Mouse (Mus musculus) lung, embryonic 14.5 days (tissue): ENCODE results near the gene Tubgcp3. TPM values are rescaled to one million over a fixed set of nuclear protein-coding genes. Genes with fewer than 3 reads are reported as not detected.
A peak's percentile ranks its signal among the peaks of the same experiment; 100 is the strongest.

Source experiments
- ATAC-seq: fragments of 200-750 bp; cut with Nextera tagmentation; 2 replicates; pipeline ENCODE4 v1.8.0; 2017; ENCODE audit warnings: mild to moderate bottlenecking, moderate TSS enrichment, moderate library complexity; ENCODE audit not compliant: insufficient read depth
- DNase-seq: peaks from one replicate; pipeline ENCODE4 v3.0.0-alpha.2; 2015
- H3K27ac ChIP-seq: fragments of 300-500 bp; sonication (generic); 2 replicates; pipeline ENCODE4 v1.5.1; 2014; ENCODE audit warnings: low read depth, mild to moderate bottlenecking, moderate library complexity
- H3K27me3 ChIP-seq: fragments of 300-500 bp; sonication (generic); 2 replicates; pipeline ENCODE4 v1.6.1; 2014; ENCODE audit warnings: low read length, control low read depth; ENCODE audit not compliant: insufficient read depth
- H3K36me3 ChIP-seq: fragments of 300-500 bp; sonication (generic); 2 replicates; pipeline ENCODE4 v1.6.1; 2014; ENCODE audit warnings: control low read depth; ENCODE audit not compliant: insufficient read depth
- H3K4me1 ChIP-seq: fragments of 300-500 bp; sonication (generic); 2 replicates; pipeline ENCODE4 v1.6.1; 2014; ENCODE audit warnings: antibody characterized with exemption, control low read depth; ENCODE audit not compliant: insufficient read depth
- H3K4me2 ChIP-seq: fragments of 300-500 bp; sonication (generic); 2 replicates; pipeline ENCODE4 v1.6.1; 2014; ENCODE audit warnings: mild to moderate bottlenecking
- H3K4me3 ChIP-seq: fragments of 300-500 bp; sonication (generic); 2 replicates; pipeline ENCODE4 v1.5.1; 2014; ENCODE audit warnings: low read depth, low read length
- H3K9ac ChIP-seq: fragments of 300-500 bp; sonication (generic); 2 replicates; pipeline ENCODE4 v1.6.1; 2014
- H3K9me3 ChIP-seq: fragments of 300-500 bp; sonication (generic); 2 replicates; pipeline ENCODE4 v1.6.1; 2016; ENCODE audit warnings: low read depth, low read length, control low read depth
- CTCF ChIP-seq: IDR thresholded peaks from 2 replicates; pipeline ENCODE4 v1.5.1; 2016; ENCODE audit warnings: antibody characterized with exemption, low read depth
- WGBS: fragments of 180-500 bp; shearing (Covaris S2); extraction: QIAGEN DNeasy Blood & Tissue Kit; methylation state at CpG from one replicate; pipeline ENCODE4 v1.1.7; 2014; 5-methylcytosine and 5-hydroxymethylcytosine counted together
- polyA plus RNA-seq: library from polyadenylated mRNA; unstranded; fragments of >200 nt; fragmentation: Nextera tagmentation; extraction: Ambion mirVana; gene quantifications from 2 replicates; pipeline ENCODE4 v1.2.1, GENCODE M21; 2014

Gene Tubgcp3
- polyA plus RNA-seq, result 57.2 and 59.3 TPM in 2 replicates

GRCm38 (mm10) chr8:12672056-12672881 is at the start of gene Tubgcp3:
TSS of gene Tubgcp3 (minus strand) at chr8:12672248.
- Histone ChIP-seq H3K27me3 (no peaks in the 10 kb centered on the region), H3K4me3 (peak within 1 kb of the TSS; percentile 94)

GRCm38 (mm10) chr8:12719091-12719490 is 47.0 kb upstream of the Tubgcp3 start:
- TF ChIP-seq CTCF, result no peak
- no peaks in the 10 kb centered on the region for H3K36me3 ChIP-seq
- no peaks in the 10 kb centered on the region for H3K27me3 ChIP-seq
- no peak for DNase-seq
- H3K9me3 ChIP-seq, result no peaks in the 10 kb centered on the region
- ATAC-seq, result no peak
- no peak overlapping the region for H3K4me3 ChIP-seq
- no peak overlapping the region for H3K9ac ChIP-seq
- no peaks in the 10 kb centered on the region for H3K4me1 ChIP-seq
- H3K4me2 ChIP-seq, result no peak overlapping the region
- 42% methylated on average over 9 of the region's 9 CpGs for WGBS
- H3K27ac ChIP-seq, result no peak overlapping the region

More at GRCm38 (mm10) chr8:12672056-12672881, at the start of gene Tubgcp3:
- under 1% methylated on average over 65 of the region's 65 CpGs for WGBS
- Histone ChIP-seq H3K36me3 (no peaks in the 10 kb centered on the region), H3K4me2 (peak within 1 kb of the TSS; percentile 86), H3K4me1 (no peaks in the 10 kb centered on the region), H3K9me3 (no peaks in the 10 kb centered on the region), H3K9ac (peak within 1 kb of the TSS; percentile 93), H3K27ac (peak within 1 kb of the TSS; percentile 64)
- ATAC-seq (peak; percentile 97), DNase-seq (peak; percentile 98)
- no peak for TF ChIP-seq CTCF

- no peak for DNase-seq
- no peak overlapping the region for H3K27ac ChIP-seq
- no peak overlapping the region for H3K4me3 ChIP-seq
- no peaks in the 10 kb centered on the region for H3K27me3 ChIP-seq
- H3K9me3 ChIP-seq, result no peaks in the 10 kb centered on the region
- no peaks in the 10 kb centered on the region for H3K36me3 ChIP-seq
- TF ChIP-seq CTCF, result no peak
- H3K9ac ChIP-seq, result no peak overlapping the region
- no peak overlapping the region for H3K4me2 ChIP-seq
- WGBS, result 71% methylated on average over 18 of the region's 18 CpGs
- no peaks in the 10 kb centered on the region for H3K4me1 ChIP-seq
- ATAC-seq, result no peak
Observed at GRCm38 (mm10) chr8:12715861-12716585, 44.0 kb upstream of the Tubgcp3 start.

DNA sequence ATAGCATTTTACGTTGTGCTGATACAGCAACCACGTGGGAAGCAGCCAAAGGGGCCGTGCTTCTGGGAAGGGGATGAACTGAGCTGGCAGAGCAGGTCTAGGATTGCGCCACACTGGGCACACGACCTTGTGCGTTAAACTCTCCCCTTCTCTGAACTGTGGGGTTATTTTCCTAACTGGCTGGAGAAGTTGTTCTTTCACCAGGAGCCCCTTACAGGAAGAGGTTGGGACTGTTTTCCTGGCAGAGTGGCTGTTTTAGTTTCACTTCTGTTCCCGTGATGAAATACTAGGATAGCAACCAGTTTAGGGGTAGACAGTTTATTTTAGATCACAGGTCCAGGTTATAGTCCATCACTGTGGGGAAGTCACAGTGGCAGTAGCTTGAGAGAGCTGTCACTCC is 39.6 kb upstream of the Tubgcp3 start:
- H3K9me3 ChIP-seq, result no peaks in the 10 kb centered on the region
- no peak for TF ChIP-seq CTCF
- no peak overlapping the region for H3K9ac ChIP-seq
- H3K27ac ChIP-seq, result no peak overlapping the region
- DNase-seq (no peak), ATAC-seq (no peak)
- H3K27me3 ChIP-seq, result no peaks in the 10 kb centered on the region
- no peaks in the 10 kb centered on the region for H3K36me3 ChIP-seq
- 74% methylated on average over 7 of the region's 7 CpGs for WGBS
- H3K4me2 ChIP-seq, result no peak overlapping the region
- no peak overlapping the region for H3K4me3 ChIP-seq
- no peaks in the 10 kb centered on the region for H3K4me1 ChIP-seq

DNA sequence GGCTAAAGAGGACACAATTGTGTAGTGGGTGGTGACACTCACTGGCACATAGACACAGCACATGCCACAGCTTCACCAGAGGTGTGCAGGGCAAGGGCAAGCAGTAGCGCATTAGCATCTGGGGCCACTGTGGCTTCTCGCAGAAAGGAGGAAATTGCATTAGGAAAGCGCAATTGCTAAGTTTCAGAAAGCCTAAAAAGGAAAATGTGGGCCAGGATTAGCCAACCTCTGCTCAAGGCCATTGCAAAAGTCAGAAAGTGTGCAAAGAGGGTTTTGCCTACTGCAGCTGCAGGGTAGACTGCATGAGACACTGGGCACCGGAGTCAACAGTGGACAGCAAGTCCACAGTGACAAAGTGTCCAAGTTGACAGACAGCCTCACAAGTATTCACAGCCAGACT is 31.5 kb upstream of the Tubgcp3 start:
- H3K36me3 ChIP-seq, result no peaks in the 10 kb centered on the region
- no peaks in the 10 kb centered on the region for H3K9me3 ChIP-seq
- H3K27me3 ChIP-seq, result no peaks in the 10 kb centered on the region
- H3K27ac ChIP-seq, result no peak overlapping the region
- TF ChIP-seq CTCF, result no peak
- H3K9ac ChIP-seq, result no peak overlapping the region
- no peak overlapping the region for H3K4me3 ChIP-seq
- WGBS, result 84% methylated on average over 4 of the region's 4 CpGs
- no peaks in the 10 kb centered on the region for H3K4me1 ChIP-seq
- DNase-seq, result no peak
- no peak overlapping the region for H3K4me2 ChIP-seq
- no peak for ATAC-seq

- no peaks in the 10 kb centered on the region for H3K27me3 ChIP-seq
- no peak overlapping the region for H3K27ac ChIP-seq
- no peak overlapping the region for H3K9ac ChIP-seq
- no peak for TF ChIP-seq CTCF
- 40% methylated on average over 8 of the region's 8 CpGs for WGBS
- DNase-seq (peak; percentile 13), ATAC-seq (no peak)
- no peak overlapping the region for H3K4me2 ChIP-seq
- H3K9me3 ChIP-seq, result no peaks in the 10 kb centered on the region
- H3K4me1 ChIP-seq, result no peaks in the 10 kb centered on the region
- H3K4me3 ChIP-seq, result no peak overlapping the region
- no peaks in the 10 kb centered on the region for H3K36me3 ChIP-seq
Observed at GRCm38 (mm10) chr8:12702290-12702689, 30.2 kb upstream of the Tubgcp3 start.

GRCm38 (mm10) chr8:12698660-12699277 is 26.7 kb upstream of the Tubgcp3 start:
- Histone ChIP-seq H3K4me3 (no peak overlapping the region), H3K27ac (no peak overlapping the region), H3K9ac (no peak overlapping the region), H3K4me1 (no peaks in the 10 kb centered on the region), H3K9me3 (no peaks in the 10 kb centered on the region), H3K36me3 (no peaks in the 10 kb centered on the region), H3K27me3 (no peaks in the 10 kb centered on the region), H3K4me2 (no peak overlapping the region)
- ATAC-seq (no peak), DNase-seq (no peak)
- TF ChIP-seq CTCF, result no peak
- WGBS, result 23% methylated on average over 3 of the region's 3 CpGs
